Mouse (Mus musculus) small intestine, adult 2 months (tissue): ENCODE data around the gene Cysrt1. TPM values are rescaled to one million over a fixed set of nuclear protein-coding genes. Genes with fewer than 3 reads are reported as not detected.
A peak's percentile ranks its signal among the peaks of the same experiment; 100 is the strongest.

Experiments used
- H3K27ac ChIP-seq: fragments of 200-500 bp; 2 replicates; pipeline ENCODE4 v1.5.1; 2012; ENCODE audit warnings: low read depth, low read length, control low read depth, inconsistent platforms; ENCODE audit not compliant: insufficient read depth
- H3K27me3 ChIP-seq: fragments of 200-500 bp; 2 replicates; pipeline ENCODE4 v1.6.1; 2012; ENCODE audit warnings: mild to moderate bottlenecking, moderate library complexity, low read length, inconsistent platforms; ENCODE audit not compliant: control insufficient read depth, insufficient read depth
- H3K36me3 ChIP-seq: fragments of 200-500 bp; 2 replicates; pipeline ENCODE4 v1.6.1; 2012; ENCODE audit warnings: mild to moderate bottlenecking, low read length, control low read depth, inconsistent platforms; ENCODE audit not compliant: control insufficient read depth, insufficient read depth
- H3K4me1 ChIP-seq: fragments of 200-500 bp; 2 replicates; pipeline ENCODE4 v1.6.1; 2012; ENCODE audit warnings: low read length, inconsistent platforms, mixed read lengths; ENCODE audit not compliant: control insufficient read depth, insufficient read depth, insufficient read length
- H3K4me3 ChIP-seq: fragments of 200-500 bp; 2 replicates; pipeline ENCODE4 v1.5.1; 2012; ENCODE audit warnings: low read depth, mild to moderate bottlenecking, control low read depth, inconsistent platforms, low read length, moderate library complexity
- CTCF ChIP-seq: fragments of 200-500 bp; IDR thresholded peaks from 2 replicates; pipeline ENCODE4 v1.5.1; 2012; ENCODE audit warnings: low read depth, mild to moderate bottlenecking, control low read depth, inconsistent platforms, low read length, moderate library complexity, mixed read lengths; ENCODE audit not compliant: insufficient replicate concordance, insufficient read length; ENCODE audit errors: extremely low read depth
- POLR2A ChIP-seq: fragments of 200-500 bp; IDR thresholded peaks from 2 replicates; pipeline ENCODE4 v1.6.1; 2012; ENCODE audit warnings: low read depth, mild to moderate bottlenecking, control low read depth, inconsistent platforms, low read length, moderate library complexity
- WGBS: fragments of 180-500 bp; shearing (Covaris S2); methylation state at CpG from one replicate; pipeline ENCODE4 v1.1.7; 2018; 5-methylcytosine and 5-hydroxymethylcytosine counted together
- polyA plus RNA-seq: library from polyadenylated mRNA; depleted of rRNA; stranded (reverse); fragments of >200 nt; gene quantifications from 2 replicates; pipeline ENCODE4 v1.2.3, GENCODE M21; 2012

Gene Cysrt1
- polyA plus RNA-seq, 1 experiment: 1.7 TPM

DNA sequence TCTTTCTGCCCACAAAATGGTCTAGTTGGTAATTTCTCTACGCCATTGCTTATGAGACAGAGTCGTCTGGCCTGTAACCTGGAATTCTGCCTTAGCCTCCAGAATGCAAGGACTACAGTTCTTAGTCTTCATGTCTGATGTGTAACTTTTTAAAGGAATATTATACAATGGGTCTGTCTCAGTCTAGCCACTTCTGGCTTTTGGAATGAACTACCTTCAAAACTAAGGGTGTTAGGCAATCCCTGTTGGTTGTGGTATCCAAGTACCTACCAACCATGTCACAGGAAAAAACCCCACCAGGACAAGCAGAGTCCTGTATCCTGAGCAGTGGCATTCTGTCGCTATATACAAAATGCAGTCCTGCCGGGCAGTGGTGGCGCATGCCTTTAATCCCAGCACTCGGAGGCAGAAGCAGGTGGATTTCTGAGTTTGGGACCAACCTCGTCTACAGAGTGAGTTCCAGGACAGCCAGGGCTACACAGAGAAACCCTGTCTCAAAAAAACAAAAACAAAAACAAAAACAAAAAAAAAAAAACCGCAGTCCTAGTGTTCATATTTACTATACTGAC is 16.4 kb downstream of the Cysrt1 start:
- Histone ChIP-seq H3K36me3 (peaks cover 14% of the 10 kb centered on the region), H3K4me3 (no peak overlapping the region), H3K27me3 (no peaks in the 10 kb centered on the region), H3K27ac (peak overlapping the region; percentile 90), H3K4me1 (peaks cover 8% of the 10 kb centered on the region)
- WGBS: 70% methylated on average over 8 of the region's 8 CpGs
- no peak for TF ChIP-seq CTCF
- no peak for TF ChIP-seq POLR2A

DNA sequence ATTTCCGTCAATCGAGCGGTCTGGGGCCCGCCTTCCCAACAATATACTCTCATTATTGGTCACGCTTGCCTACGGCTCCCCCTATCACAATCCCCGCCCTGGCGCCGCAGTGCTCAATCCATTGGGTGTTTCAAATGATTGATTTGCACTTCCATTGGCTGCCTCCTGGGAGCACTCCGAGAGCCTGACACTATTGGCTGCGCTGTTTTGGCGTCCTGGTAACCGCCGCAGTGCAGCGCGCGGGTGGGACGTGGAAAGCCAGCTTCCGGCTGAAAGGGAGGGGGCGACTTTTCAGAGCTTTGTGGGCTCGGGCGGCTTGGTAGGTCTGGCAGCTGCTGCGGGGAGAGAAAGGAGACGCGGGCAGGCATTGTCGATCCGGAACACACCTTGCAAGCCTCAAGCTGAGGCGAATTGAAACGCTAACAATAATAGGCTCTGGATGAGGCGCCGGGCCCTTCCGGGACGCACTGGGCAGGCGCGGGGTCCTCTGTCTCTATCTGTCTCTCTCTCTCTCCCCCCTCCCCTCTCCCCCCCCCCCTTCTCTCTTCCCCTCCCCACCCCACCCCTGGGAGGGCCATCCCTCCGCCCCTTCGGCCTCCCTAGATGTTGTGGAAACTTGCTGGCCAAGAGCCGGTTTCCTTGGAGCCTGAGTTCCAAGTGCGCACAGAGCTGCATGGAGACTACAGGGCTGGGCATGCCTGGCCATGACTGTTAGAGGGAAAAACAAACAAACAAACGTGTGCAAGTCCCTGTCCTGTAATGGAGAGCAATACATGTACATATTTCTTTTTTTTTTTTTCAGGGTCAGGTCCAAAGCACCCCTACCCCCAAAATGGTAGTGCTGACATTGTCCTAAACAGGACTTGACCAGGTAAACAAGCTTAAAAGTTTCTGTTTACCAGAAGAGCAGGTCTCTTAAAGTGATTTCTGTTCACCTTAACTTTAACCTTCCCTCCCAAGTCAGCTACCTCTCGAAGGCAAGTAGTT is 17.2 kb downstream of the Cysrt1 start:
- TF ChIP-seq POLR2A (peak; percentile 53), CTCF (no peak)

DNA sequence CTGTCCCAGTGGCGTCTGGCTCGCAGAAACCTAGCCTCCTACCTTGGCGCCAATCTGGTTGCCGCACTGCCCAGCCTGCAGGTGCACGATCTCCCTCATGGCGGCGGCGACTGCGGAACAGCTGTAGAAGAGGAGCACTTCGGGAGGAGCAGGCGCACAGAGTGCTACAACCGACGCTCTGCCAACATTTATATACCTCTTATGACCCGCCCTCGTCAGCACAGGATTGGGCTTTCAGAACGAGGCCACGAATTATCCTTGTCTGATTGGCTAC is 17.8 kb downstream of the Cysrt1 start, which contains the start of gene Tubb4b:
TSS of gene Tubb4b (minus strand) at position 211 of the 274 bp plus-strand sequence.
- Histone ChIP-seq H3K4me3 (peak within 1 kb of the TSS; percentile 83), H3K27me3 (no peaks in the 10 kb centered on the region), H3K4me1 (peaks cover 8% of the 10 kb centered on the region), H3K36me3 (peaks cover 14% of the 10 kb centered on the region), H3K27ac (peak within 1 kb of the TSS; percentile 99)
- TF ChIP-seq CTCF: no peak
- TF ChIP-seq POLR2A: peak; percentile 99
- under 1% methylated on average over 17 of the region's 17 CpGs for WGBS

More for the DNA sequence above, 17.2 kb downstream of the Cysrt1 start:
- Histone ChIP-seq H3K4me1 (peaks cover 8% of the 10 kb centered on the region), H3K4me3 (peak overlapping the region; percentile 83), H3K36me3 (peaks cover 14% of the 10 kb centered on the region), H3K27ac (peak overlapping the region; percentile 96), H3K27me3 (no peaks in the 10 kb centered on the region)
- under 1% methylated on average over 40 of the region's 41 CpGs for WGBS

DNA sequence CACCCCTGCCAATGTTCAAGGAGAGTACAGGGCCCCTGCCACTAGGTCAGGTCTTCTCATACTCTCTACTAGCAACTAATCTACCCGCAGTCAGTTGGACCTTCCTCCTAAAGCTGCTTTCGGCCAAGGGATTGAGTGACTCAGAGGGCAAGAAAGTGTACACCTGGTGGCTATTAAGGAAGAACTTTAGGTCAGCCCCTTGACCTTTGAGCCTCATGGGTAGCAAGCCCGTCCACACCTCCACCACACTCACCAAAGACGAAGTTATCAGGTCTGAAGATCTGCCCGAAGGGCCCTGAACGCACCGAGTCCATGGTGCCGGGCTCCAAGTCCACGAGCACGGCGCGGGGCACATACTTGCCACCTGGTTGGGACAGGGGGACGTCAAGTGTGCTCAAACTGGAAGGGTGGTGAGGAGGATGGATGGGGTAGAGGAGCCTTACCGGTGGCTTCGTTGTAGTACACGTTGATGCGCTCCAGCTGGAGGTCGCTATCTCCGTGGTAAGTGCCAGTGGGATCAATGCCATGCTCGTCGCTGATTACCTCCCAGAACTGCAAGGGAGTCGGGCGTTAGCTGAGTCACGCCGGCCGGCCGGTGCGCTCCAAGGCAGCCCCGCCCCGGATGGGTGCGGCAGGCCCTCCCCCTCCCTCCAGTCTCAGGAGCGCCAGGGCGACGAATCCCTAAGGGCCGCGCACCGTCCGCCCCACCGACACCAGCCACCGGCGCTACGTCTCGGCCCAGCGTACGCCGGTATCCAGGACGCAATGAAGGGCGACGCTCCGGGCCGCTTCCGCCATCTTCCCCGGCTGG is 18.4 kb downstream of the Cysrt1 start:
- peaks cover 14% of the 10 kb centered on the region for H3K36me3 ChIP-seq
- H3K27me3 ChIP-seq: no peaks in the 10 kb centered on the region
- WGBS: under 1% methylated on average over 53 of the region's 53 CpGs
- H3K4me3 ChIP-seq: peak overlapping the region; percentile 81
- peak overlapping the region; percentile 99 for H3K27ac ChIP-seq
- TF ChIP-seq POLR2A: no peak
- no peak for TF ChIP-seq CTCF
- H3K4me1 ChIP-seq: peaks cover 4% of the 10 kb centered on the region

DNA sequence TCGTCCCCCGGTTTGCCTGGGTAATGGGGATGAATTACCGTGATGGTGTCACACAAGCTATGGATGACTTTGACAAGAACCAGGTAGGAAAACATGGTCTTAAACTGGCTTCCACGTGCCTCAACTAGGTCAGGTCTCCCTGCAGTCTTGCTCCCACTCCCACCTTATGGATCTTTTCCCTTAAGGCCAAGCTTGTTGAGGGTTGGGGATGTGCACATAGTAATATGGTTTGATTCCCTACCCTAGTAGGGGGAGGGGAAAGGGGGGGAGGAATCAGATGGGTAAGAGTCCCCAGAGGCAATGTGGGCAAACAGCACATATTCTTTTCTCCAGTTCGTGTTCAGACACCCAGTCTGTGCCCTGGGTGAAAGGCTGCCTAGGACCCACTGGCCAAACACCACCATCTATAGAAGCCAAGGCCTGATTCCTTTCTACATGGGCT is 20.9 kb downstream of the Cysrt1 start:
- TF ChIP-seq POLR2A (no peak), CTCF (no peak)
- no peak overlapping the region for H3K27ac ChIP-seq
- 72% methylated on average over 5 of the region's 5 CpGs for WGBS
- no peaks in the 10 kb centered on the region for H3K27me3 ChIP-seq
- peaks cover 2% of the 10 kb centered on the region; the same call in 1 of the 2 replicates for H3K4me1 ChIP-seq
- peaks cover 14% of the 10 kb centered on the region for H3K36me3 ChIP-seq
- no peak overlapping the region for H3K4me3 ChIP-seq

DNA sequence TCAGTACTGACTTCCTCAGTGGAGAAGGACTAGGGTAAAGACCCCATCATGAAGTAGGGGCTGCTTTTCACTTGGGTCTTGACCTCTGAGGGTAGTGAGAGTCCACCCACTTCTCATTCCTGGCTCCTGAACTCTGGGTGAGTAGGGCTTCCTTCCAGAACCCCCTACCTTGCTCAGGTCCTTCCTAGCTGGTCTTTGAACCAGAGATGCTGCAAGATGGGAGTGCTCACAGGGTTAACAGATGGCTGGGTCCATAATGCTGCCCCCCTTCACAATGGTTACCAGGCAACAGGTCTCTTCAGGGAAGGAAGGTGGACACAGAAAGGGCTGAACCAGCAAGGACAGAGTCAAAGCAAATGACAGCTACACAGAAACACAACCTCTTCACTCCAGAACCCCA is 23.8 kb downstream of the Cysrt1 start, which contains the start of gene Fam166a:
TSS of gene Fam166a (plus strand) at position 301 of the 400 bp plus-strand sequence.
- no peak within 1 kb of the TSS for H3K27ac ChIP-seq
- TF ChIP-seq POLR2A (no peak), CTCF (no peak)

More for the DNA sequence above, 23.8 kb downstream of the Cysrt1 start, which contains the start of gene Fam166a:
- Histone ChIP-seq H3K4me1 (peaks cover 2% of the 10 kb centered on the region; the same call in 1 of the 2 replicates), H3K4me3 (no peak within 1 kb of the TSS), H3K27me3 (no peaks in the 10 kb centered on the region), H3K36me3 (peaks cover 13% of the 10 kb centered on the region)
